Mouse (Mus musculus): Measurements from ENCODE around the gene Fgd6.

DNA sequence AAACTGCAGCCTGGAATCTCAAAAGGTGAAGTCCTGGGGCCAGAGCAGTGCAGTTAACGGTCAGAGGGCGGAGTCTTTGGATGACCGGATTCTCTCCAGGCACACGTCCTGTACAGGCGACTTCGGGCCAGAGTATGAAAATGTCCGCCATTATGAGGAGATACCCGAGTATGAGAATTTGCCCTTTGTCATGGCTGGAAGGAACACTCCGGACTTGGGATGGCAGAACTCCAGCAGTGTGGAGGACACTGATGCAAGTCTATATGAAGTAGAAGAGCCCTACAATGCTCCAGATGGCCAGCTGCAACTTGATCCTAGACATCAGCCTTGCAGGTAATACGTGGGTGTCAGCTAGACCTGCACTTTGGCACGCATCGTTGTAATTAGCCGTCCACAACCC lies 9.5 kb downstream of the Fgd6 start:
- TF ChIP-seq POLR2A (IDR thresholded peaks at IDR 0.05; ENCODE audit: insufficient read depth, low read depth, low read length) (no peak), CTCF (IDR thresholded peaks at IDR 0.05; ENCODE audit: insufficient read depth, low read depth, low read length) (no peak)
